Mouse (Mus musculus) brain, embryonic 14.5 days (tissue): ENCODE data around the gene Hmgxb4. TPM values are rescaled to one million over a fixed set of nuclear protein-coding genes. Genes with fewer than 3 reads are reported as not detected.

Experiments
- DNase-seq: peaks from one replicate; pipeline ENCODE4 v3.0.0-alpha.2; 2011; ENCODE audit warnings: low read depth
- CTCF ChIP-seq: fragments of 200-500 bp; IDR thresholded peaks from 2 replicates; pipeline ENCODE4 v1.5.1; 2012; ENCODE audit warnings: inconsistent platforms, mild to moderate bottlenecking, moderate library complexity, borderline replicate concordance; ENCODE audit not compliant: insufficient read depth, insufficient read length; ENCODE audit errors: extremely low read depth
- POLR2A ChIP-seq: fragments of 200-500 bp; IDR thresholded peaks from 2 replicates; pipeline ENCODE4 v1.6.1; 2012; ENCODE audit warnings: mild to moderate bottlenecking, inconsistent platforms, borderline replicate concordance; ENCODE audit not compliant: poor library complexity, insufficient read depth, insufficient read length, severe bottlenecking; ENCODE audit errors: extremely low read depth
- polyA plus RNA-seq: library from polyadenylated mRNA; depleted of rRNA; stranded (reverse); fragments of >200 nt; gene quantifications from 2 replicates; pipeline ENCODE4 v1.2.3, GENCODE M21; 2012; rRNA removed

Gene Hmgxb4
- polyA plus RNA-seq, 1 experiment = 66.2 TPM

DNA sequence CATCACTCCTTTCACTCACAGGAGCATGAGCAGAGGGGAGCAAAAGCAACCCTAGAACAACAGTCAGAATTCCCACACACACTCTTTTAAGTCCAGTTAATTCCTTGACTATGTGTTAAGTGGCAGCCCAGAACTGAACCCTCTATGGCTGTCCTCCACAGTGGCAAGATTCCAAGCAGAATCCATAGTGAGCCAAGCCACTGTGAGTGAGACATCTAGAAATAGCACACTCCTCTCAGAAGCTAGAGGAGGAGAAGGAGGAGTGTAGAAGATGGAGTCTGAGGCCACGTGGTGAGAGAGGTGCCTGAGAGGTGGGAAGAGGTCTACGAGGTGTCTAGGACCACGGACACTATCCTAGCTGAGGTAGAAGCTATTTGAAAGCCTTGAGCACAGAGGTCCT is 71.6 kb downstream of the Hmgxb4 start:
- no peak for DNase-seq

DNA sequence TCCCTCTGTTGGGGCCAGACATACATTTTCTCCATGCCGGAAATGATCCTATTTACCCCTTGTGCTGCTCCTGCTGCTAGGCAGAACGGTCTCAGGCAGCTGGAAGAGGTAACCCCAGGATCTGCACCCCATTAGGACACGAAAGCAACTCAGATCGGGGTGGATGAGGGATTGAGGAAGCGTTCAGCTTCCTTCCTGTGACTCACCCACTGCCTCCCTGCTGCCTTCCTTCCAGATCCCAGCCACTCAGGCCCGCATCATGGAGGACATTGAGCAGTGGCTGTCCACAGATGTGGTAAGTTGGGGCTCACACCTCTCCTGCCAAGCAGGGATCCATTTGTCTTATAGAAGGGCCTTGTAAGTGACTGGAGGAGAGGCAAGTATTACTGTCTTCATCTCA is 74.1 kb downstream of the Hmgxb4 start:
- TF ChIP-seq POLR2A (no peak), CTCF (no peak)
- DNase-seq = no peak

More for the DNA sequence above, 71.6 kb downstream of the Hmgxb4 start:
- no peak for TF ChIP-seq POLR2A
- no peak for TF ChIP-seq CTCF

DNA sequence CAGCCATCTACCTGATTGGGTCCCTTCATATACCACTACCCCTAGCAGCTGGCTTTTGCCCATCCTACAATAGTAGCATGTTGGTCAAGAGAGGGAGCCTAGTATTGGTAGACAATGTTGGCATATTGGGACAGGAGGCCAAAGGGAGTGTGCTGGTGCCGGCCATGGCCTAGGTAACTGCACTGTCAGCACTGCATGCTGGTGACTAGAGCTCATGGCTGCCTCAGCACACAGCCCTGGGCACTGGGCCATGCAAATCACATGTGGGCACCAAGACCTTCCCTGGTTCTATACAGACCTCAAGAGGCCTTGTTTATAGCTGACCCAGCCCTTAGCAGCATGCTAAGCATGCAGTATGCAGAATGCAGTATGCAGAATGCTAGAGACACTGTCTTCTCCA is 77.1 kb downstream of the Hmgxb4 start:
- no peak for DNase-seq
- TF ChIP-seq POLR2A = no peak
- TF ChIP-seq CTCF = no peak

DNA sequence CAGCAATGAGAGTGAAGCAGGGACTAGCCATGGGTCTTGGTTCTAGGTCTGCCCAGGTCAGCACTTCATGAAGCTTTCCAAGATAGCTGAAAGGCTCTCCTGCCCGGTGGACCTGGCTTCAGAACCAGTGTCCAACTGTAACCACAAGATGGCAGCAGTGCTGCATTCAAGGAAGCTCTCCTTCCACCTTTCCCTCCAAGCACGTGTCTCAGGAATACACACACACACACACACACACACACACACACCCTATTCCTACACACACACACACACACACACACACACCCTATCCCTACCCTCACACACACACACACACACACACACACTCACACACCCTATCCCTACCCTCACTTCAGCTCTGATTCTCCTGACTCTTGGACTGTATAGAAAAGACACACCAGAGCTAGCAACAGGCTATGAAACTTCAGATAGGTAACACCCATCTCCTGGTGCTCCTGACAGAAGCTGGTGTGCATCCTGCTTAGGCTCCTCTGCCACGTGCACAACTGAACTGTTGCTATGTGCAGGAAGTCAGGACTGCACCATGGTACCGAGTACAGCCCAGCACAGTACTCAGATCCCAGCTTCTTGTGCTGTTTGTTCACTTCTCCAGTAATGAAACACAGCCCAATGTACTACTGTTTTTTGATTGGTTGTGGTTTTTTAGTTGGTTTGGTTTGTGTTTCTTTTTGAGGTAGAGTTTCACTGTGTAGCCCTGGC is 78.6 kb downstream of the Hmgxb4 start:
- TF ChIP-seq CTCF (peak; percentile 92), POLR2A (no peak)
- peak; percentile 88 for DNase-seq

DNA sequence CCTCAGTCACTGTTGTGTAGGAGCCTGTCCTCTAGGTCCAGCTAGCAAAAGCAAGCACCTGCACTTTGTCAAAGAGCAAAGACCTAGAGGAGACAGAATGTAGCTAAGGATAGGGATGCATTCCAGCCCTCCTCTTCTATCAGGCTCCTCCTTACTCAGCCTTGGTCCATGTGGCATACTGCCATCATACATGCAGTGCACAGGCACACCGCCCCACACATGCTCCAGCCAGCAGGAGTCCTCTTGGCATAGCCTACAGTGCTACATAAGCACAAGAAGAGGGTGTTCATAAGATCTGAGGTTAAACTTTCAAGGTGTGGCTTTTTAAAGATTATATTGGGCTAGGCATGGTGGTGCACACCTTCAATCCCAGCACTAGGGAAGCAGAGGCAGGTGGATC is 81.7 kb downstream of the Hmgxb4 start:
- DNase-seq = no peak
- TF ChIP-seq CTCF (no peak), POLR2A (no peak)

DNA sequence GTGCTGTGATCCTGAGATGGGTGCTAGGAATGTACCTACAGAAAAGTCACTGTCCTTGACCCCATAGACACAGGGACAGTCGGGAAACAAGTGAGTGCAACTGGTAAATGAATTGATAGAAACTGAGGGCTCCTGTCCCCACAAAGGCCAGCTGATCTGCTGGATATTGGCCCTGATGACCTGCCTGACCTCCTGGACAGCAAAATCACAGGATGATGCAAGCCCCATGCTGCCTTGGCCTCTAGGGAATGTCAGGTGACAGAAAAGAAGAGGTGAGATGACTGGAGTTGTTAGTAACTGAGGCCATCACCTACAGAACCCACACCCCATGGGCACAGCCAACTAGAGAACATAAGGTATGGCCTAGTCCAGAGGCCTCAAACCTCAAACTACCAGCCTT is 85.1 kb downstream of the Hmgxb4 start:
- TF ChIP-seq CTCF = no peak
- TF ChIP-seq POLR2A = no peak
- no peak for DNase-seq

DNA sequence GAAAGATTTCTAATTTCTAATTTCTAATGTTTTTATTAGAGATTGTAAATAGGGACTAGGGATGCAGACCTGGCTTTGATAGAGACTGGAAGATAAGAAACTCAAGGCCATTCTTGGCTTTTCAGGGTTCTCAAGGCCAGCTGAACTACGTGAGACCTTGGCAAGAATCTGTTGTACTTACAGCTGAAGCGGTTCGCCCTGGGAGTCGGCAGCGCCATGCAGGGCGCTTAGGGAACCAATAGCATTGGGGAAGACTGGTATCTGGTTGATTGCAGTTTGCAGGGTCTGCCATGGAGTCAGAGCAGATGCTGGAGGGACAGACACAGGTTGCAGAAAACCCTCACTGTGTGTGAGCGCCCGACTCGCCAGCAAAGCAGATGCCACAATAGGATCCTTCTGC is 85.7 kb downstream of the Hmgxb4 start:
- no peak for DNase-seq
- no peak for TF ChIP-seq CTCF
- no peak for TF ChIP-seq POLR2A

Other genes starting within 250 kb of the Hmgxb4 start
- not detected in 2 replicates for gene Isx, start 120.2 kb upstream of the Hmgxb4 start, polyA plus RNA-seq
- 14.5 and 25.4 TPM in 2 replicates for gene Tom1, start 40.3 kb downstream of the Hmgxb4 start, polyA plus RNA-seq
- 9.1 and 16.2 TPM in 2 replicates for gene Hmox1, start 100.3 kb downstream of the Hmgxb4 start, polyA plus RNA-seq
- gene Mcm5, start 116.2 kb downstream of the Hmgxb4 start, polyA plus RNA-seq = 53.3 and 80.6 TPM in 2 replicates
- gene Rasd2, start 220.6 kb downstream of the Hmgxb4 start, polyA plus RNA-seq = 0.78 and 2.9 TPM in 2 replicates